Mouse (Mus musculus) heart, adult 2 months (tissue): Measurements from ENCODE around the gene Ppp1r3g.

ENCODE experiments used
- CTCF ChIP-seq: fragments of 200-600 bp; IDR thresholded peaks from 2 replicates; pipeline ENCODE4 v1.8.1; 2022; ENCODE audit warnings: antibody characterized with exemption, mild to moderate bottlenecking, moderate library complexity
- EP300 ChIP-seq: fragments of 200-500 bp; IDR thresholded peaks from 2 replicates; pipeline ENCODE4 v1.6.1; 2011; ENCODE audit warnings: low read depth, low read length, control low read depth; ENCODE audit not compliant: insufficient read depth
- POLR2A ChIP-seq: fragments of 200-500 bp; IDR thresholded peaks from 2 replicates; pipeline ENCODE4 v1.6.1; 2011; ENCODE audit warnings: mild to moderate bottlenecking, low read depth, low read length, control low read depth; ENCODE audit not compliant: insufficient read depth

DNA sequence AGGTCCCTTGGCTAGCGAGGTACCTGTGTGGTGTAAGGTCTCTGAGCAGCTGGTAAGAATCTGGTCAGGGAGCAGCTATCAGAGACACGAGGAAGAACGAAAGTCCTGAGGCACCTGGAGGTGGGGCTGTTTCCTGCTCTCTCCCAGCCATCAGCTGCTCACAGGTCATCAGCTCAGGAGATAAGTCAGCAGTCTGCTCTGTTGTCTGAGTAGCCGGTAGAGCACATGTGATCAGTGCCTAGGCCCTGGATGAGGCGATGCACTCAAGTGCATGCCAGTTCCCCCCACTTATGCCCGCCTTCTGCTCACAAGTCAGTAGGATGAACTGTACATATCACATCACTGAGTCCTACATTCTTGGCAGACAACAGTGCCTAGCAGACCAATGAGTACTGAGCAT, 24.3 kb downstream of the Ppp1r3g start:
- no peak for TF ChIP-seq CTCF
- no peak for TF ChIP-seq POLR2A
- TF ChIP-seq EP300 = no peak
